Mouse (Mus musculus): ENCODE measurements around the gene Sirt4. TPM values are rescaled to one million over a fixed set of nuclear protein-coding genes. Genes with fewer than 3 reads are reported as not detected.
A peak's percentile ranks its signal among the peaks of the same experiment; 100 is the strongest.
"Not testable (repeated sequence)": the region's sequence is repeated elsewhere in the genome, so short reads cannot be mapped to it uniquely, and the experiment has no call there.

The Sirt4 gene
- polyA plus RNA-seq, 1 experiment from 2014 or later, result 23.8 TPM

- no peak overlapping the region for H3K4me2 ChIP-seq (replicated peaks)
- H3K4me1 ChIP-seq, result peaks cover 33% of the 10 kb centered on the region
- no peaks in the 10 kb centered on the region for H3K9me3 ChIP-seq
- no peak overlapping the region for H3K4me3 ChIP-seq
- H3K36me3 ChIP-seq, result peaks cover 3% of the 10 kb centered on the region; the same call in 1 of the 2 replicates
- no peak for ATAC-seq (ENCODE audit: low FRiP score, low read depth)
- no peak overlapping the region for H3K9ac ChIP-seq
- no peak overlapping the region for H3K27ac ChIP-seq
- WGBS, result 98% methylated on average over 14 of the region's 14 CpGs
- no peaks in the 10 kb centered on the region for H3K27me3 ChIP-seq (replicated peaks)
These were observed 28.7 kb upstream of the Sirt4 start for GRCm38 (mm10) chr5:115513246-115513645.

DNA sequence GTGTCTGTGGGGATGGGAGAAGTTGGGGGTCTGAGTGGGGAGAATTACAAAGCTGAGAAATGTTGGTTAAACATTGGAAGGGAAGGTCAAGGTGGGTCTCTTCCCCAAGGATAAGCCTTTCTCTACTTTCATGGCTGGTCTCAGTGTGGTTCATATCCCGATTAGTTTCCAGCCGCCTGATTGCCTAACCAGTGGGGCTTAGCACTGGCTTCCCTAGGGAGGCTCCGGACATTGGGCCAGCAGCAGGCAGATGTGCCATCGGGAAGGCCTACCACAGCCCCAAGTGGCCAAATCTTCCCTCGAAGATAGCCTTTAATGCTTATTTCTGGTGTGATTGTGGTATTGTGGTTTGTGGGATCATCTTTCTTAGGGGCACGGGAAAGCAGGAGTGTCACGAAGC lies 27.9 kb upstream of the Sirt4 start:
- 92% methylated on average over 7 of the region's 7 CpGs for WGBS
- H3K4me1 ChIP-seq, result peaks cover 41% of the 10 kb centered on the region
- no peaks in the 10 kb centered on the region for H3K27me3 ChIP-seq (replicated peaks)
- H3K4me2 ChIP-seq (replicated peaks), result no peak overlapping the region
- H3K27ac ChIP-seq, result no peak overlapping the region
- H3K9ac ChIP-seq, result no peak overlapping the region
- no peak for ATAC-seq (ENCODE audit: low FRiP score, low read depth)
- no peak overlapping the region for H3K4me3 ChIP-seq
- H3K9me3 ChIP-seq, result no peaks in the 10 kb centered on the region
- H3K36me3 ChIP-seq, result peaks cover 3% of the 10 kb centered on the region; the same call in 1 of the 2 replicates

DNA sequence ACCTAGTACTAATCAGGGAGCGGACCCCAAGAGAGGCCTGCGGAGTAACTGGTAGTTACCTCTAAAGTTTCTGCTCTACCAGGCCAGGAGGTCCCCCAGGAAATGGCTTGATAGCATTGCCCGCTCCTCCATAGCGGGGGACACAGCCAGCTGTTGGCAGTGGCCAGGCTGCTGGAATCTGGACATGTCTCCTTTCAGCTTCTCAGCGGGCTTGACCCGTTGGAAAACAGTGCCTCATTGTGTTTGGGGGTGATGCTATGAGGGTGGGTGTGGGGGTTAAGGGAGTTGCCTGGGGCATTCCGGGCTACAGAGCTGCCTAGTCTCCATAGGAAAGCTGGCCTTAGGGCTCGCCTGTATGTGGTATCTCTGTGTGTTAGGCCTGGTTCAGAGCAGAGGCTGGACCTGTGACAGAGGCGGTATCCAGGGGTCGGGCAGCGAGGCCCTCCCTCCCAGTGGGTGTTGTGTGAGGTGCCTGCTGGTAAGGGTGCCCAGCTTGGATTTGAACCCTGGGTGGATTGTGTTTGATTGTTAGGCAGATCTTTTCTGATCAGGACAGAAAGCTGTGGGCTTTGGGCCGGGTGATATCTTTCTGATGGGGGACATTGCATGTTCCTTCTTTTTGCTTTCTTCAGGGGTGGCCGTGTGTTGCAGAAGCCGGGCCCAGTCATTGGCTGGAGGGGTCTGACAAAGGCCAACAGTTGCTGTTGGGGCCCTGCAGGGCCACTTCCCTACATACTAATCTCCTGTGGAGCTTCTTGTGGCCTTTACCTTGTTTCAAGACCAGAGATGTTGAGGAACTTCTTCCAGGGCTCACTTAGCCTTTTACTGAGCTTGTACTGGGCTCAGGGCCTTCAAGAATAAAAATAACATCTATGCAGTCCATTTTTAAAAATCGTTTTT lies 25.5 kb upstream of the Sirt4 start:
- Histone ChIP-seq H3K4me3 (no peak overlapping the region; the same call in 1 of the 2 replicates), H3K9ac (0 out of 2 replicates have a peak overlapping the region, but pooled peaks have one; percentile 10), H3K4me2 (replicated peaks) (peak overlapping the region; percentile 88), H3K27me3 (replicated peaks) (no peaks in the 10 kb centered on the region), H3K9me3 (no peaks in the 10 kb centered on the region), H3K27ac (no peak overlapping the region), H3K36me3 (no peaks in the 10 kb centered on the region), H3K4me1 (peaks cover 40% of the 10 kb centered on the region)
- WGBS, result 70% methylated on average over 15 of the region's 15 CpGs
- no peak for ATAC-seq (ENCODE audit: low FRiP score, low read depth)

DNA sequence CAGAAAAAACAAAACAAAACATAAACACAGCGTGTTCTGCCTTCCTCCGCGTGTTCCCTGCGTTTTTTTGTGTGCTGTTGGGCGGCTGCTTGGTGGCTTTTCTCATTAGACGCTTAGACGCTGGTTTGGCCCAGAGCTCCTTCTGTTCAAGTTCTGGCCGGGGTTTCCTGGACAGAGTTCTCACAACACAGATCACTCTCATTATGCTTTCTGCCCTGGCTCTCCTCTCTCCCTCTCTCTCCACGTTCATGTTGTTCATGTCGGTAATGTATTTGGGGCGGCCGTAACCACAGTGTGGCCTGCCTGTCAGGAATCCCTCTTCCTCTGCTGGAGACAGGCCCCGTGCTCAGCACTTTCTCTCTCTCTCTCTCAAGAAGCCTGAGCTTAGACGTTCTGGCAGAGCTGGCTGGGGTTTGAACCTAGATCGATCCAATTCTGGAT lies 24.8 kb upstream of the Sirt4 start:
- ATAC-seq (ENCODE audit: low FRiP score, low read depth), result no peak
- H3K27me3 ChIP-seq (replicated peaks), result no peaks in the 10 kb centered on the region
- peak overlapping the region; percentile 88 for H3K4me2 ChIP-seq (replicated peaks)
- peaks cover 35% of the 10 kb centered on the region for H3K4me1 ChIP-seq
- WGBS, result 50% methylated on average over 15 of the region's 15 CpGs
- no peak overlapping the region; the same call in 1 of the 2 replicates for H3K4me3 ChIP-seq
- no peaks in the 10 kb centered on the region for H3K36me3 ChIP-seq
- no peak overlapping the region for H3K27ac ChIP-seq
- no peaks in the 10 kb centered on the region for H3K9me3 ChIP-seq
- no peak overlapping the region for H3K9ac ChIP-seq

DNA sequence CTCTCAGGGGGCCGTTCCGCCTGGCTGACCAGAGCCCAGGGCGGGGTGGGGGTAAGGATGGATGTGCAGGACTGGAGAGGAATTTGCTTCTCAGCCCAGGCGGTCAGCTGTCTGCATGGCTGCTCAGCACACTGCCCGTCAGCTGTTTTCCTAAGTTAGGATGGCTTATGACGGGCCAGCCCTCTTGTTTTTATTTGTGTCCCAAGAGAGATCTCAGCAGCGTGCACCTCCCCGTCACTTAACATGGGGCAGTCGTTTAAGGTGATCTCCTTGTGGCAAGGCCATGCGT lies 24.3 kb upstream of the Sirt4 start:
- peaks cover 35% of the 10 kb centered on the region for H3K4me1 ChIP-seq
- H3K9ac ChIP-seq, result peak overlapping the region; percentile 9; the same call in 1 of the 2 replicates
- H3K36me3 ChIP-seq, result no peaks in the 10 kb centered on the region
- peak overlapping the region; percentile 88 for H3K4me2 ChIP-seq (replicated peaks)
- WGBS, result 33% methylated on average over 10 of the region's 10 CpGs
- no peak for ATAC-seq (ENCODE audit: low FRiP score, low read depth)
- no peaks in the 10 kb centered on the region for H3K27me3 ChIP-seq (replicated peaks)
- H3K9me3 ChIP-seq, result no peaks in the 10 kb centered on the region
- no peak overlapping the region for H3K27ac ChIP-seq
- H3K4me3 ChIP-seq, result 0 out of 2 replicates have a peak overlapping the region, but pooled peaks have one; percentile 83

GRCm38 (mm10) chr5:115507981-115508858 lies 23.7 kb upstream of the Sirt4 start:
- ATAC-seq (ENCODE audit: low FRiP score, low read depth), result no peak
- H3K27ac ChIP-seq, result no peak overlapping the region
- 52% methylated on average over 18 of the region's 18 CpGs for WGBS

DNA sequence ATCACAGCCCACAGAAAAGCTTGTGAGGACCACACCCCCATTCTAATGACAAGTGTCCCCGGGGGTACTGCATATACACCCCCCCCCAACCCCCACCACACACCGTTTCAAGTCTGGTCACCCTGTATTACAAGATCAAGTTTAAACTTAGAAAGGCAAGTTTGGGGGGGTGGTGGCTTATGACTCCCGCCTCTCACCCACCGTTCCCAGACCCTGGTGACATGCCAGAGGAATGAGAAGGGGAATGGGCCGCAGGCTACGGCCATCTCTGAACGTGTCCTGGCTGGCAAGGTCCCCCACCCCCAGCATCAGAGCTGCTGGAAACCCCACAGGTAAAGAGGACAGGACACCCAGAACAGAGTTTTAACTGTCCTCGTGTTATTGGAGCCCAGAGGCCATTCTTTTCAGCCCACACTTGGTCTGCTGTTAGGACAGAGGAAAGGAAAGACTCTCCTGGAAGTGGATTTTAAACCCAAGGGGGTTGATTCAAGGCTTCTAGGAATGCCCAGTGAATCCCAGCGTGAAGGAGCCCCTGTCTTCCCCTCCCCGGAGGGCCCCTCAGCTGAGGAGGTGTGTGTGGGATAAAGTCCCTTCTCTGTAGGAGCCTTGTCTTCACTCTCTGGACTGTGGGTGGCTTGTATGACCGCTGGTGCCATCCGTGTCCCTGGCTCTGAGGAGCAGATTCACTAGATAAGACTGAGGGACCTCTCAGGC lies 22.9 kb upstream of the Sirt4 start:
- H3K4me3 ChIP-seq, result peak overlapping the region; percentile 83
- H3K36me3 ChIP-seq, result no peaks in the 10 kb centered on the region
- H3K9ac ChIP-seq, result peak overlapping the region; percentile 86
- ATAC-seq (ENCODE audit: low FRiP score, low read depth), result no peak
- no peaks in the 10 kb centered on the region for H3K9me3 ChIP-seq
- no peaks in the 10 kb centered on the region for H3K27me3 ChIP-seq (replicated peaks)
- H3K4me1 ChIP-seq, result peaks cover 35% of the 10 kb centered on the region
- WGBS, result 32% methylated on average over 12 of the region's 12 CpGs
- peak overlapping the region; percentile 88 for H3K4me2 ChIP-seq (replicated peaks)
- H3K27ac ChIP-seq, result no peak overlapping the region; the same call in 1 of the 2 replicates

More at GRCm38 (mm10) chr5:115507981-115508858, 23.7 kb upstream of the Sirt4 start:
- Histone ChIP-seq H3K27me3 (replicated peaks) (no peaks in the 10 kb centered on the region), H3K4me3 (peak overlapping the region; percentile 83), H3K9me3 (no peaks in the 10 kb centered on the region), H3K4me1 (peaks cover 35% of the 10 kb centered on the region), H3K4me2 (replicated peaks) (peak overlapping the region; percentile 88), H3K36me3 (no peaks in the 10 kb centered on the region), H3K9ac (peak overlapping the region; percentile 86; the same call in 1 of the 2 replicates)

DNA sequence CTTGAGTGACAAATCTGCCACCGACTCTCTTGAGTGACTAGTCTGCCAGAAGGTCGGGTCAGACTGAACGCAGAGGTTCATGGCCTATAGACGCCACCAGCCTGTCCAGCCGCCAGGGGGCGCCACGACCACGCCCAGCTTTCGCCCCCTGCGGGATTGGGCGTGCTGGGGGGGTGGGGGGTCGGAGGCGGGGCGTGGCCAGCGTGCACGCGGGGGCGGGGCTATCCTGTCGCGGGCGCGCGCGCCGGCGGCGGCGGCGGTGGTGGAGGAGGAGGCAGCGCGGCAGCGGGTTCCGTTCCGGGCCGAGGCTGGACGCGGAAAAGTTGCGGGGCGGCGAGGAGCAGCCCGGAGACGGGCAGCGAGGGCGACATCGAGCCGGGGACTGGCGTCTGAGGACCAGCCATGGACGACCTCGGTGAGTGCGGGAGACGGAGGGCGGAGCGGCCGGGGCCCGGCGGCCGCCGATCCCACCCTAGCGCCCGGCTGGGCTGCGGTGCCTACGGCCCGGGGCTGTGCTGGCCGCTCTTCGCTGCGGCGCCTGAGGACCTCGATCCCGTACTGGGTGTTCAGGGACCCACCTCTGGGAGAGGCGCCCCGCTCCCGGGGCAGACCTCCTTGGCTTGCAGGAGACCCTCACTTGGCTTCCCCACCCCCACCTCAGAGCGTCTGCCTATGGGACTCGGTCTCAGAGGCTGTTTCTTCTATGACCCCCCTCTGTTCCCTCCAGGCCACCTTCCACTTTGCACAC lies 22.1 kb upstream of the Sirt4 start, which contains the start of gene Pxn:
Gene Pxn (plus strand): TSS at position 223 of the 748 bp plus-strand sequence.
- Histone ChIP-seq H3K9ac (peak within 1 kb of the TSS; percentile 86), H3K36me3 (no peaks in the 10 kb centered on the region), H3K4me1 (peaks cover 35% of the 10 kb centered on the region), H3K27me3 (replicated peaks) (no peaks in the 10 kb centered on the region), H3K4me2 (replicated peaks) (peak within 1 kb of the TSS; percentile 88), H3K4me3 (peak within 1 kb of the TSS; percentile 83), H3K9me3 (no peaks in the 10 kb centered on the region), H3K27ac (no peak within 1 kb of the TSS; the same call in 1 of the 2 replicates)
- WGBS, result 1% methylated on average over 74 of the region's 74 CpGs
- ATAC-seq (ENCODE audit: low FRiP score, low read depth), result peak; percentile 77

GRCm38 (mm10) chr5:115505617-115506016 lies 21.1 kb upstream of the Sirt4 start:
- WGBS, result 74% methylated on average over 4 of the region's 4 CpGs

DNA sequence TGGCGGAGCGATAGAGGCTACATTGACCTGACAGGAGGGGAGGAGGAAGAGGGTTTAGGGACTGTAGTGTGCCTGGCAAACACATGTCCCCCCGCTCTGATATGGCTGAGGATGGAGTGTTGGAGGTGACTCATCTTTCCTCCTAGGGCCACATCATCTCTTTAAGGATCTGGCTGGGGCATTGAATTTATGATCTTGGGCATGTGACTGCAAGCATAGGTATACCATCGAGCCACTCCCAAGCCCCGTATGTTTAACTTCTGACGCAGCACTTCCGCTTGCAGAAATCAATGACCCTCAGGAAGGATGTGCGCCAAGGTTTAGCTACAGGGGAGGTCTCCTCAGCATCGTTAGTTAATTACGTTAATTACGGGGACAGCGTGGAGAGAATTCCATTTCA lies 18.5 kb upstream of the Sirt4 start:
- Histone ChIP-seq H3K27ac (no peak overlapping the region), H3K9me3 (no peaks in the 10 kb centered on the region), H3K4me2 (replicated peaks) (no peak overlapping the region), H3K27me3 (replicated peaks) (no peaks in the 10 kb centered on the region), H3K9ac (no peak overlapping the region), H3K36me3 (no peaks in the 10 kb centered on the region), H3K4me1 (peaks cover 11% of the 10 kb centered on the region), H3K4me3 (no peak overlapping the region)
- 65% methylated on average over 12 of the region's 12 CpGs for WGBS
- ATAC-seq (ENCODE audit: low FRiP score, low read depth), result no peak

More at GRCm38 (mm10) chr5:115505617-115506016, 21.1 kb upstream of the Sirt4 start:
- H3K4me1 ChIP-seq, result peaks cover 35% of the 10 kb centered on the region
- not testable (repeated sequence) for H3K27me3 ChIP-seq (replicated peaks); H3K36me3 ChIP-seq; H3K4me3 ChIP-seq; ATAC-seq (ENCODE audit: low FRiP score, low read depth); H3K9me3 ChIP-seq; H3K4me2 ChIP-seq (replicated peaks); H3K27ac ChIP-seq; H3K9ac ChIP-seq

- ATAC-seq (ENCODE audit: low FRiP score, low read depth), result no peak
- Histone ChIP-seq H3K4me3 (no peak overlapping the region), H3K9ac (no peak overlapping the region), H3K9me3 (no peaks in the 10 kb centered on the region), H3K4me2 (replicated peaks) (no peak overlapping the region), H3K27ac (no peak overlapping the region), H3K4me1 (no peaks in the 10 kb centered on the region), H3K27me3 (replicated peaks) (no peaks in the 10 kb centered on the region), H3K36me3 (no peaks in the 10 kb centered on the region)
- 85% methylated on average over 12 of the region's 12 CpGs for WGBS
These were observed 15.9 kb upstream of the Sirt4 start for GRCm38 (mm10) chr5:115500383-115500935.

Measured in neural tube, embryonic 12.5 days (tissue).